Mouse (Mus musculus) forebrain, embryonic 11.5 days (tissue): Measurements from ENCODE around the gene Ube3b. TPM values are rescaled to one million over a fixed set of nuclear protein-coding genes. Genes with fewer than 3 reads are reported as not detected.

Source experiments
- ATAC-seq: fragments of 200-750 bp; cut with Nextera tagmentation; replicated peaks from 2 replicates; pipeline ENCODE4 v1.8.0; 2017; ENCODE audit warnings: moderate TSS enrichment; ENCODE audit not compliant: low FRiP score
- DNase-seq: peaks from one replicate; pipeline ENCODE4 v3.0.0-alpha.2; 2017; ENCODE audit warnings: low spot score
- H3K27ac ChIP-seq: fragments of 300-500 bp; sonication (generic); 2 replicates; pipeline ENCODE4 v1.5.1; 2014; ENCODE audit warnings: low read depth, low read length
- H3K27me3 ChIP-seq: fragments of 300-500 bp; sonication (generic); 2 replicates; pipeline ENCODE4 v1.6.1; 2014; ENCODE audit warnings: mild to moderate bottlenecking, low read length, mixed read lengths; ENCODE audit not compliant: control insufficient read depth, insufficient read depth
- H3K36me3 ChIP-seq: fragments of 300-500 bp; sonication (generic); 2 replicates; pipeline ENCODE4 v1.6.1; 2014; ENCODE audit warnings: mild to moderate bottlenecking, low read length, moderate library complexity, mixed read lengths; ENCODE audit not compliant: control insufficient read depth, insufficient read depth
- H3K4me1 ChIP-seq: fragments of 300-500 bp; sonication (generic); replicated peaks from 2 replicates; pipeline ENCODE4 v1.6.1; 2014; ENCODE audit warnings: low read length, mixed read lengths; ENCODE audit not compliant: control insufficient read depth, insufficient read depth
- H3K4me2 ChIP-seq: fragments of 300-500 bp; sonication (generic); 2 replicates; pipeline ENCODE4 v1.6.1; 2014; ENCODE audit warnings: low read depth, mild to moderate bottlenecking, low read length, moderate library complexity, mixed read lengths; ENCODE audit not compliant: severe bottlenecking
- H3K4me3 ChIP-seq: fragments of 300-500 bp; sonication (generic); 2 replicates; pipeline ENCODE4 v1.5.1; 2014; ENCODE audit warnings: low read depth, low read length
- H3K9ac ChIP-seq: fragments of 300-500 bp; sonication (generic); 2 replicates; pipeline ENCODE4 v1.6.1; 2014; ENCODE audit warnings: low read length
- H3K9me3 ChIP-seq: fragments of 300-500 bp; sonication (generic); 2 replicates; pipeline ENCODE4 v1.6.1; 2016; ENCODE audit warnings: low read length, mixed read lengths; ENCODE audit not compliant: control insufficient read depth
- WGBS: fragments of 180-500 bp; shearing (Covaris S2); extraction: QIAGEN DNeasy Blood & Tissue Kit; methylation state at CpG from one replicate; pipeline ENCODE4 v1.1.7; 2014; 5-methylcytosine and 5-hydroxymethylcytosine counted together
- polyA plus RNA-seq: library from polyadenylated mRNA; unstranded; fragments of >200 nt; fragmentation: Nextera tagmentation; extraction: Ambion mirVana; gene quantifications from 2 replicates; pipeline ENCODE4 v1.2.1, GENCODE M21; 2014

Gene Ube3b
- polyA plus RNA-seq, 1 experiment from 2014 or later: 52.9 TPM

- Histone ChIP-seq H3K4me2 (no peak overlapping the region), H3K9me3 (no peaks in the 10 kb centered on the region), H3K27ac (no peak overlapping the region), H3K36me3 (no peaks in the 10 kb centered on the region; the same call in 1 of the 2 replicates), H3K4me1 (peaks cover 3% of the 10 kb centered on the region; the same call in 1 of the 2 replicates), H3K4me3 (no peak overlapping the region), H3K9ac (no peak overlapping the region), H3K27me3 (no peaks in the 10 kb centered on the region)
- ATAC-seq (no peak), DNase-seq (no peak)
- WGBS: 71% methylated on average over 10 of the region's 10 CpGs
These were observed 21.6 kb upstream of the Ube3b start for GRCm38 (mm10) chr5:114358833-114359232.

- H3K9me3 ChIP-seq: no peaks in the 10 kb centered on the region
- H3K36me3 ChIP-seq: no peaks in the 10 kb centered on the region; the same call in 1 of the 2 replicates
- H3K4me1 ChIP-seq: peaks cover 3% of the 10 kb centered on the region; the same call in 1 of the 2 replicates
- no peaks in the 10 kb centered on the region for H3K27me3 ChIP-seq
- no peak overlapping the region for H3K4me2 ChIP-seq
- no peak overlapping the region for H3K4me3 ChIP-seq
- ATAC-seq (no peak), DNase-seq (no peak)
- no peak overlapping the region for H3K27ac ChIP-seq
- H3K9ac ChIP-seq: no peak overlapping the region
- 81% methylated on average over 8 of the region's 8 CpGs for WGBS
These were observed 20.8 kb upstream of the Ube3b start for GRCm38 (mm10) chr5:114359586-114359985.

GRCm38 (mm10) chr5:114360968-114361367 is 19.4 kb upstream of the Ube3b start:
- ATAC-seq: no peak
- WGBS: 86% methylated on average over 15 of the region's 15 CpGs
- H3K27ac ChIP-seq: no peak overlapping the region

GRCm38 (mm10) chr5:114365043-114365752 is 15.2 kb upstream of the Ube3b start:
- H3K4me1 ChIP-seq: no peaks in the 10 kb centered on the region
- no peak overlapping the region for H3K9ac ChIP-seq
- no peak overlapping the region for H3K4me3 ChIP-seq
- ATAC-seq (no peak), DNase-seq (no peak)
- H3K9me3 ChIP-seq: no peaks in the 10 kb centered on the region
- peaks cover 4% of the 10 kb centered on the region for H3K36me3 ChIP-seq
- no peak overlapping the region for H3K4me2 ChIP-seq
- no peaks in the 10 kb centered on the region for H3K27me3 ChIP-seq
- H3K27ac ChIP-seq: no peak overlapping the region
- 92% methylated on average over 23 of the region's 23 CpGs for WGBS

More at GRCm38 (mm10) chr5:114360968-114361367, 19.4 kb upstream of the Ube3b start:
- Histone ChIP-seq H3K27me3 (no peaks in the 10 kb centered on the region), H3K4me1 (peaks cover 3% of the 10 kb centered on the region; the same call in 1 of the 2 replicates), H3K4me2 (no peak overlapping the region), H3K4me3 (no peak overlapping the region), H3K36me3 (peaks cover 4% of the 10 kb centered on the region), H3K9ac (no peak overlapping the region), H3K9me3 (no peaks in the 10 kb centered on the region)
- DNase-seq: no peak

GRCm38 (mm10) chr5:114368121-114368520 is 12.3 kb upstream of the Ube3b start:
- WGBS: 93% methylated on average over 14 of the region's 14 CpGs
- no peaks in the 10 kb centered on the region for H3K27me3 ChIP-seq
- DNase-seq (no peak), ATAC-seq (no peak)
- no peak overlapping the region for H3K4me3 ChIP-seq
- H3K4me2 ChIP-seq: no peak overlapping the region
- 0 out of 2 replicates have a peak, but pooled peaks cover 2% of the 10 kb centered on the region for H3K4me1 ChIP-seq
- H3K9me3 ChIP-seq: no peaks in the 10 kb centered on the region
- peaks cover 4% of the 10 kb centered on the region for H3K36me3 ChIP-seq
- H3K27ac ChIP-seq: no peak overlapping the region
- H3K9ac ChIP-seq: no peak overlapping the region

- ATAC-seq: no peak
- 85% methylated on average over 16 of the region's 16 CpGs for WGBS
- H3K4me3 ChIP-seq: no peak overlapping the region
- no peak overlapping the region for H3K4me2 ChIP-seq
- H3K4me1 ChIP-seq: 0 out of 2 replicates have a peak, but pooled peaks cover 2% of the 10 kb centered on the region
- no peak overlapping the region for H3K9ac ChIP-seq
- peaks cover 4% of the 10 kb centered on the region for H3K36me3 ChIP-seq
- no peaks in the 10 kb centered on the region for H3K27me3 ChIP-seq
- no peak for DNase-seq
- no peaks in the 10 kb centered on the region for H3K9me3 ChIP-seq
- no peak overlapping the region for H3K27ac ChIP-seq
These were observed 11.5 kb upstream of the Ube3b start for GRCm38 (mm10) chr5:114368803-114369496.

GRCm38 (mm10) chr5:114369921-114370320 is 10.5 kb upstream of the Ube3b start:
- Histone ChIP-seq H3K9ac (no peak overlapping the region), H3K27me3 (no peaks in the 10 kb centered on the region), H3K27ac (no peak overlapping the region), H3K9me3 (no peaks in the 10 kb centered on the region), H3K36me3 (peaks cover 6% of the 10 kb centered on the region), H3K4me3 (no peak overlapping the region), H3K4me1 (0 out of 2 replicates have a peak, but pooled peaks cover 2% of the 10 kb centered on the region), H3K4me2 (no peak overlapping the region)
- DNase-seq (no peak), ATAC-seq (no peak)
- 89% methylated on average over 9 of the region's 9 CpGs for WGBS

GRCm38 (mm10) chr5:114370371-114370776 is 10.0 kb upstream of the Ube3b start:
- WGBS: 83% methylated on average over 9 of the region's 9 CpGs
- Histone ChIP-seq H3K9ac (no peak overlapping the region), H3K4me2 (no peak overlapping the region), H3K9me3 (no peaks in the 10 kb centered on the region), H3K4me3 (no peak overlapping the region), H3K27ac (no peak overlapping the region), H3K4me1 (0 out of 2 replicates have a peak, but pooled peaks cover 2% of the 10 kb centered on the region), H3K36me3 (peaks cover 6% of the 10 kb centered on the region), H3K27me3 (no peaks in the 10 kb centered on the region)
- ATAC-seq (no peak), DNase-seq (no peak)
